Mouse (Mus musculus): ENCODE results near the gene Pitpnb.

Gene Pitpnb

GRCm38 (mm10) chr5:111401879-111402650, 71.5 kb downstream of the Pitpnb start:
- DNase-seq: no peak

DNA sequence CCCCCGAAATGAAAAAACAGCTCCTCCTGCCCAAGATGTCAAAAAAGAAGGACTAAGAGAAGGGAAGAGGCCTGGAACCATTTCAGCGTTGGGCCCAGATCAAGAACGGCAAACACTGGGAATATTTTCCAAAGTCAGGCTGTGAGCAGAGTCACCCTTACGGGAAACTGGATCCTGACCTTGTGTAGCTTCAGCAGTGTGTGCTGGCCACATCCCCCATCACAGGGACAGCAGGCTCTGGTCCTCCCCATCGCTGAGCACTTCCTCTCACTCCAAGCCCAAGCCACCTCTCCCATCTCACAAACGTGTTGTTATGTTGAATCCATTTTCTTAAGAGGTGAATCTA, 72.1 kb downstream of the Pitpnb start:
- DNase-seq: no peak

DNA sequence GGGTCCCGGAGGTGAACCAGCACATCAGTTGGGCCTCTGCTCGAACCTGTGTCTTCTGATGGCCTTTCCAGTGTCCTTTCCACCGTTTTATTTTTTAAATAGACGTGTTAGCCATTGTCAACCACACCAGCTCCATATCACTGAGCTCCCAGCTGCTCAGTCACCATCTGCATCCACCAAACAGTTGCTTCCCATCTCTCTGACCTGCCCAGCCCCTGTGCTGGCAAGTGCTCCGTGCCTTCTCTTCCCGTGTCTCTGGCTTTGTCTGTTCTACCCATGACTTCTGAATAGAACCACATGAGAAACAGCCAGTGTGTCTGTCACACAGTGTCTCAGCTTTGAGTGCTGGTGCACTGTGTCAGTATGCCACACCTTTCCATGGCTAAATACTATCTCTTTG, 74.2 kb downstream of the Pitpnb start:
- DNase-seq: no peak

DNA sequence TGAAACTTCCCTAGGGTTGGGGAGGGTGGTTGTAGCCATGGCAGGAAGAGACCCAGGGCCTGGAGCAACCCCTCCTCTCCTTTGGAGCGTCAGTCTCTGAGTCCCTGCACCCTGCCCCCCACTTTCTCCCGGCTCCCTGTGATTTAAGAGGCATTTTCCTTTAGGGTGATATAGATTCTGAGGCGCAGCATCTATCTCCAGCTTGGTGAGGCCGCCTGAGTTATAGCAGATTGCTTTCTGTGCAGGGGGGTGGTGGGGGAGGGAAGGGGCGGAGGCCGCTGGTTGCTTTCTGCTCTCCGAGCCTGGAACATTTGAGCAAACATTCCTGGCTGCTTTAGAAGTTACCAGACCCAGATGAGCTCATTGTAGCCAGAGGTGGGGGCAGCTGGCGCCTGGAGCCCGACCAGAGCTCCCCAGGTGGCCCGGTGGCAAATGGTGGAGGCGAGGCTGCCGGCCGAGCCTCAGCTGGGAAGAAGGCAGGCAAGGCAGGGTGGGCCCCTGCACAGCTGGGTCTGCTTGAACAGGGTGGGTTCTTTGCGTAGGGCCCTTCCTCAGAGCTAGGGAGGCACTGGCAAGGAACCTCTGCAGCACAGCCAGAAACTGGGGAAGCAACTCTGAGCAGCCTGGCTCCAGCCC, 78.0 kb downstream of the Pitpnb start:
- no peak for DNase-seq

DNA sequence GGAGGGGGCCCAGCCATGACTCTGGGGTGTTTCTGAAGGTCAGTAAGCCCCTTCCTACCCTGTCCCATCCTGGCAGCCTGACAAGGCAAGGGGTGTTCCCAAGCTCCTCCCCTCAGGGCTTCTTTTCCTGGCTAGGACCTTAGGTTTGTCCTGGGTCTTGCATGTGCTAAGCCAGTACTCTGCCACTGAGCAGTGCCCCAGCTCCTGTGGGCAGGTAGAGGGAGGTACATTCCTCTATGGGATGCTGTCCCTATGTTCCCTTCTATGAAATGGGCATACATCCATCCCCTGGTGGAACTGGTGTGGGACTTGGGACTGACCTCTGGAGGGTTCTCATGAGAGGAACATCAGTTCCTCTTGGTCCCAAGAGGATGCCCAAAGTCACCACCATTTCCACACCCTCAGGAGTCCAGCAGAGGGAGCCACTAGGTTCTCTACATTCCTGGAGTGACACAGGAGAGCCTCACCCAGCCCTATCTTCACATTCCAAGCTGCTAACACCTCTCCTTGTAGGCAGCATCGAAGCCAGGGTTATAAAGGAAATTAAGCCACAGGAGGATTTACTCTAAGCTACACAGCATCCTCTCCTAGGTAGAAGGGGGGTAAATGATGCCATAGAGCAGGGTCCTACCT, 79.0 kb downstream of the Pitpnb start:
- no peak for DNase-seq

DNA sequence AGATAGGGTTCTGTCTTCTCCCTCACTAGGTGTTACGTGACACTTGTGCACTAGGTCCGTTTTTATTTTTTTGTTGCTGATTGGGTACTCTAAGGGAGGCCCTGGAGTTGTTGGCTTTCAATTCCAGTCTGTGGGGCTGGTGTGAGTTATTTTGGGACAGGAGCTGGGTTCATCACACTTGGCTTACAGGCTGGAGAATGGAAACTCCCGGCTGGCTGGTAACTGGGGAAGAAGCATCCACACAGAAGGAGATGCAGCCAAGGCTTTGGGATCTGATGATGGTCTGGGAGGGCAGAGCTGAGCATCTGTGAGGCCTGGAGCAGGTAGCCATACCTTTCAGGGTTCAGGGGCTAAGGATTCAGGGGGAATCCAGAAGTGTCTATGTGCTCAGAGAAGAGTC, 80.1 kb downstream of the Pitpnb start:
- DNase-seq: no peak

GRCm38 (mm10) chr5:111414192-111414591, 83.6 kb downstream of the Pitpnb start:
- no peak for DNase-seq

DNA sequence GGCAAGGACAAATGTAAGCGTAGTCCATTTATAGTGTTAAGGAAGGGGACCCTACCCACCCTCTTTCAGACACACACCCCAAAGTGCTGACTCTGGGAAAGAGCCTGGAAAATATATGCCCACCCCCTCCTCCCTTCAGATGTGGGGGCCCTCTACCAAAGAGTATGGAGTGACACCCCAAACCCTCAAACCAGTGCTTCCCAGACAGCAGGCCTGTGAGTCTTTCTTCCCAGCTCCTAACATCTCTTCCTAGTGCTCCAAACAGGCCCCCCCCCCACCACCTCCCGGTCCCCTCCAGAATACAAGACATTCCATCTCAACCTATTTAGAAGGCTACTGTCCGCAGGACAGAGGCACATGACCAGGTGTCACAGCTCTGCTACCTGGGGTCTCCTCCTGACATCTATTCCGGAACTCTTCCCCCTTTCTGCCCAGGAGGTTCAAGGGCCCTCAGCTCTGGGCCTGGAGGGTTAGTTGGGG, 84.2 kb downstream of the Pitpnb start:
- DNase-seq: no peak

GRCm38 (mm10) chr5:111415575-111415974, 85.0 kb downstream of the Pitpnb start:
- no peak for DNase-seq

- DNase-seq: no peak
These were observed 85.5 kb downstream of the Pitpnb start for GRCm38 (mm10) chr5:111416048-111416447.

DNA sequence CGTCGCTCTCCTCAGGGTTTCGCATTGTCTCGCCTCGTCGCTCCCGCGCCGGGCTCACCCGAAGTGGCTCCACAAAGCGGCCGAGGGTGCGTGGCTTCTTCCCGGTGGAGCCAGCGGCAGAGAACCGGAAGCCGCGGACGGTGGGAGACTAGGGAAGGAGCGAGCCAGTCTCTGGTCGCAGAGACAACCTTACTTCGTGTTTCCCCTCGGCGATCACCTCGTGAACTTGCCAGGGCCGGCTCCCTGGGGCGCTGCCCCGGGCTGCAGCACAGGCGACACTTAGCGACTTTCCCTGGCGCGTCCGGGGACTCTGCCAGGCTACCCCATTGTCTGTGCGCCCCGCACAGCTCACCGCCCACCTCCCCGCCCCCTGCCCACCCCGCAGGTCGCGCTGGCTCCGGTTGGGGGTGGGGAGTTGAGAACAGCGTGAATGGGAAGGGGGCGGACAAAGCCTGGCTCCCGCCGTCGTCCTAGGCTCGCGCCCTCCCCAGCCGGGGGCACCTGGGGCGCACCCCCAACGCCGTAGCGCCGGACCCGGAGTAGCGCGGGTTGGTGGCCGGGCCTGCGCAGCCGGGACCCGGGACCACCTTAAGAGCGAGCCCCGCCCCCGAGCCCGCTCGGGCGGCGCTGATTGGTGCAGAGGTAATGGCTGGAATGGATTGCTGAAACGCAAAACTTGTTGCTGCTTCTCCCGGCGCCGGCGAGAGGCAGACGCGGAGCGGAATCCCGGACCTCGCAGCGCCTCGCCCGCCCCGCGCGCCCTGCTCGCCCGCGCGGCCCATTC, 86.2 kb downstream of the Pitpnb start, which contains the start of gene Mn1:
Mn1 (plus strand) TSS at position 772 of the 784 bp plus-strand sequence.
- peak; percentile 24 for DNase-seq

DNA sequence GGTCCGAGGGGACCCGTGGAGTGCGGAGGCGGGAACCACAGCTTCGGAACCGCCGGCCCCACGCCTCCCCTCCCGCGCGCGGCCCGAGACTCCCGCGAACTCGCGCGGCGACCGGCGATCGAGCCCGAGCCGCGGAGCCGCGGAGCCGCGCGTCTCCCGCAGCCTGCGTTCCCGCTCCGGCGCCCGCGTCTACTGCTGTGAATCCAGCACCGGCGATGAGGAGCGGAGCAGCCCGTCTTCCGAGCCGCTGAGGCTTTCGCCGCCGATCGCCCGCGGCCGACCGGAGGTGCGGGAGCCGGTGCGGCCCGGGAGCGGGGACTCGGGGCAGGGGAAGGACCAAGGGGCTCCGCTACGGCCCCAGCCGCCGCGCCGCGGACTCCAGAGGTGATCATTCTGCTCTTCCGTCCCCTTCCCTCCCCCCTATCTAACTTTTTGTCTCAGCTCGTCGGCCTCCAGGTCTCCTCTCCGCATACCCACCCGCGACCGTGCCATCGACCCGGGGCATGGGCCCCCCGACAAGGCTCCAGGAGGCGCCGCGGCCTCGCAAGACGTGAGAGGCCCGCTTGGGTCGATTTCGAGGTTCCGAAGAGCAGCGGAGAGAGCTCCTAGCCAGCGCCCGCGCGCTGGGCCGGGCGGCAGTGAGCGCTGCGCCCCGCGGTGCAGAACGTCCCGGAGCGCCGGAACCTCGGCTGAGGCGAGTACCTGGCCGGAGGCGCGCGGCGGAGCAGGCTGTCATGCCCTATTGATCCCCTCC, 87.0 kb downstream of the Pitpnb start:
- no peak for DNase-seq

- DNase-seq: no peak
These were observed 87.9 kb downstream of the Pitpnb start for GRCm38 (mm10) chr5:111418202-111419120.

DNA sequence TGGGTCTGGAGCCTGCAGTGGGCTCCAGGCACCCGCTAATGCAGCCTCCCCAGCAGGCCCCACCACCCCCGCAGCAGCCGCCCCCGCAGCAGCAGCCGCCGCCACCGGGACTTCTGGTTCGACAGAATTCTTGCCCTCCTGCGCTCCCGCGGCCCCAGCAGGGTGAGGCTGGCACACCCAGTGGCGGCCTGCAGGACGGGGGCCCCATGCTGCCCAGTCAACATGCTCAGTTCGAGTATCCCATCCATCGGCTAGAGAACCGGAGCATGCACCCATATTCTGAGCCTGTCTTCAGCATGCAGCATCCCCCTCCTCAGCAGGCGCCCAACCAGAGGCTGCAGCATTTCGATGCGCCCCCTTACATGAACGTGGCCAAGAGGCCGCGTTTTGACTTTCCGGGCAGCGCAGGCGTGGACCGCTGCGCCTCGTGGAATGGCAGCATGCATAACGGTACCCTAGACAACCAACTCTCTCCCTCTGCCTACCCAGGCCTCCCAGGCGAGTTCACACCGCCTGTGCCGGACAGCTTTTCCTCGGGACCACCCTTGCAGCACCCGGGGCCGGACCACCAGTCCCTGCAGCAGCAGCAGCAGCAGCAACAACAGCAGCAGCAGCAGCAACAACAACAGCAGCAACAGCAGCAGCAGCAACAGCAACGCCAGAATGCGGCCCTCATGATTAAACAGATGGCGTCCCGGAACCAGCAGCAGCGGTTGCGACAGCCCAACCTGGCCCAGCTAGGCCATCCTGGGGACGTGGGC, 88.7 kb downstream of the Pitpnb start:
- DNase-seq: no peak

GRCm38 (mm10) chr5:111420011-111420691, 89.6 kb downstream of the Pitpnb start:
- no peak for DNase-seq

GRCm38 (mm10) chr5:111420896-111421295, 90.3 kb downstream of the Pitpnb start:
- DNase-seq: no peak

GRCm38 (mm10) chr5:111421424-111421823, 90.9 kb downstream of the Pitpnb start:
- no peak for DNase-seq

GRCm38 (mm10) chr5:111422058-111422800, 91.7 kb downstream of the Pitpnb start:
- DNase-seq: no peak

- DNase-seq: no peak
These were observed 92.4 kb downstream of the Pitpnb start for GRCm38 (mm10) chr5:111423011-111423410.

All from cerebellum, adult 11-12 months (tissue).